Comparison of ENCODE assay signal across 8 mouse cellular contexts in genomic region chr1:51289620-51290445, GRCm38 (mm10). TPM values are rescaled to one million over a fixed set of nuclear protein-coding genes. Genes with fewer than 3 reads are reported as not detected.
A peak's percentile ranks its signal among the peaks of the same experiment; 100 is the strongest.
DNase-seq lines count a peak whose midpoint lies in the region; ATAC-seq lines count a peak whose summit lies in the region.

No protein-coding gene starts in this region.

- peak overlapping the region; percentile 34 for H3K4me2 ChIP-seq in kidney, embryonic 14.5 days (replicated peaks; ENCODE audit: low read depth, low read length)

- peaks cover 14% of the 10 kb centered on the region for H3K4me1 ChIP-seq in kidney, embryonic 14.5 days (ENCODE audit: control insufficient read depth, insufficient read depth, low read length)

- no peaks in the 10 kb centered on the region for H3K27me3 ChIP-seq in kidney, embryonic 14.5 days (ENCODE audit: control insufficient read depth, insufficient read depth, low read length)

- no peaks in the 10 kb centered on the region for H3K9me3 ChIP-seq in kidney, embryonic 14.5 days (ENCODE audit: control insufficient read depth, low read length)

- H3K36me3 ChIP-seq in kidney, embryonic 14.5 days (ENCODE audit: control insufficient read depth, insufficient read depth, low read length), result no peaks in the 10 kb centered on the region

- H3K9ac ChIP-seq in kidney, embryonic 14.5 days (ENCODE audit: low read depth, low read length), result peak overlapping the region; percentile 35; the same call in 1 of the 2 replicates

- WGBS in kidney, embryonic 14.5 days, result 76% methylated on average over 17 of the region's 17 CpGs

- peak; percentile 4 to 16 for DNase-seq in urinary bladder, adult 18-20 months (ENCODE audit: low spot score in 2 of 2)
- DNase-seq in urinary bladder, postnatal 25 days (ENCODE audit: low spot score), result no peak
- peak; percentile 43 to 75 for DNase-seq in heart, adult 18-20 months
- peak; percentile 47 for DNase-seq in lung, postnatal 36 days
- DNase-seq in thymus, postnatal 36 days, result no peak
- DNase-seq in frontal cortex, postnatal 25 days (ENCODE audit: low spot score in 2 of 2), result no peak

- peak; percentile 25; the same call in 1 of the 2 replicates for ATAC-seq in kidney, embryonic 14.5 days (ENCODE audit: low FRiP score, low TSS enrichment)
- no peak for ATAC-seq in megakaryocyte progenitor cell, adult 5-6 weeks (replicated peaks; ENCODE audit: poor library complexity)

- peak overlapping the region; percentile 44; the same call in 1 of the 2 replicates for H3K27ac ChIP-seq in kidney, embryonic 14.5 days (ENCODE audit: low read depth, low read length)

- H3K4me3 ChIP-seq in kidney, embryonic 14.5 days (ENCODE audit: low read length), result peak overlapping the region; percentile 26

RNA-seq across cellular contexts. Expression of gene Cavin2, which starts 0.9 kb away (rescaled TPM):
- 100 to 1,000 TPM; 107 to 112 TPM for total RNA-seq in heart, adult 18-20 months (2021)
- polyA plus RNA-seq in kidney, embryonic 14.5 days (2014; fragmentation: Nextera tagmentation; extraction: Ambion mirVana), result 14.9 and 20.8 TPM in 2 replicates
- 0.34 and 0.69 TPM in 2 replicates for total RNA-seq in megakaryocyte progenitor cell, adult 5-6 weeks (2015)
- total RNA-seq in megakaryocyte progenitor cell, adult 5-6 weeks (2017), result 0.33 and 0.37 TPM in 2 replicates

Comparison
In these comparisons a context has a peak if more than half of its experiments do, and no peak if none do; other contexts are left out.
1. DNase-seq: peak in urinary bladder, adult 18-20 months (2 of 2), heart, adult 18-20 months (2 of 2) and lung, postnatal 36 days (single experiment); none in urinary bladder, postnatal 25 days (single experiment), thymus, postnatal 36 days (0 of 2) and frontal cortex, postnatal 25 days (0 of 2).
2. RNA of gene Cavin2, which starts 0.9 kb away (total RNA-seq): 107 to 112 TPM in heart, adult 18-20 months; 0.33 to 0.69 TPM in megakaryocyte progenitor cell, adult 5-6 weeks; every median in the first group is over 10 times any median in the second.